17 mouse cellular contexts compared by ENCODE assay signal in the genomic region with DNA sequence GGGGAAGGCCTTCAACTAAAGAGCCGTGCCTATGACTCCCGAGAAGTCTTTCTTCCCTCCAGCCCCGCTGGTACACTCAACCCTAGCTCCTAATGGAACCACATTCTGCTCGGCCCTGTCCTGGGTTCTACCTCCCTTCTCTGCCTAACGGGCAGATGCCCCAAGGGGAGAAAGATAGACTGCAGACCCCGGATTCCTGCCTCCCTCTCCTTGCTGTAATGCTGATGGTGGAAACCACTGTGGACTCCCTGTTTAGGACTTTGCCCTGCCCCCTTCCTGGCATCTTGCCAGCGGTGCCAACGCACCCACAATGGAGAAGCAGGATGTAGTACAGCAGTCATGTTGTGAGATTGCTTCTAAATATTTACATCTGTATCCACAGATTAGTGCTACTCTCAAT. TPM values are rescaled to one million over a fixed set of nuclear protein-coding genes. Genes with fewer than 3 reads are reported as not detected.
DNase-seq lines count a peak whose midpoint lies in the region; ATAC-seq and TF ChIP-seq lines count a peak whose summit lies in the region.
"Had no signal": no experiment of that assay in that cellular context is flagged by ENCODE, and none has a peak within 500 bp of the region (broad histone marks: within the 10 kb centered on the region; RNA-seq: fewer than 3 reads in every experiment).

No protein-coding gene starts in this region.

- no peak overlapping the region for H3K27ac ChIP-seq in heart, embryonic 11.5 days (ENCODE audit: low read depth, low read length)
- no peak overlapping the region for H3K27ac ChIP-seq in heart, adult 2 months
- no peak overlapping the region for H3K27ac ChIP-seq in lung, embryonic 14.5 days (ENCODE audit: low read depth)
- H3K27ac ChIP-seq in liver, embryonic 12.5 days: peak overlapping the region; percentile 99
- H3K27ac ChIP-seq: embryonic facial prominence, embryonic 15.5 days; hindbrain, embryonic 12.5 days had no signal

- H3K27me3 ChIP-seq in heart, embryonic 11.5 days (ENCODE audit: control insufficient read depth, insufficient read depth, low read length): peaks cover 35% of the 10 kb centered on the region
- H3K27me3 ChIP-seq in heart, adult 2 months (ENCODE audit: control insufficient read depth, insufficient read depth, low read length): peaks cover 11% of the 10 kb centered on the region
- H3K27me3 ChIP-seq in lung, embryonic 14.5 days (ENCODE audit: insufficient read depth, low read length): peaks cover 26% of the 10 kb centered on the region
- peaks cover 28% of the 10 kb centered on the region for H3K27me3 ChIP-seq in liver, embryonic 12.5 days (replicated peaks)

- no peaks in the 10 kb centered on the region for H3K79me2 ChIP-seq in heart, adult 2 months (replicated peaks; ENCODE audit: control insufficient read depth, insufficient read depth, low read length)

- TF ChIP-seq CTCF in heart, adult 2 months (IDR thresholded peaks at IDR 0.05): no peak
- no peak for TF ChIP-seq CTCF in lung, embryonic 14.5 days (IDR thresholded peaks at IDR 0.05; ENCODE audit: low read depth)
- TF ChIP-seq CTCF in lung, adult 2 months (IDR thresholded peaks at IDR 0.05; ENCODE audit: insufficient read depth, low read length): no peak

- peak overlapping the region; percentile 38 for H3K4me2 ChIP-seq in heart, embryonic 11.5 days
- H3K4me2 ChIP-seq in lung, embryonic 14.5 days: no peak overlapping the region
- H3K4me2 ChIP-seq in liver, embryonic 12.5 days: peak overlapping the region; percentile 86
- H3K4me2 ChIP-seq: embryonic facial prominence, embryonic 15.5 days; hindbrain, embryonic 12.5 days had no signal

- no peak for TF ChIP-seq POLR2A in heart, adult 2 months (IDR thresholded peaks at IDR 0.05; ENCODE audit: insufficient read depth, low read depth, low read length)
- TF ChIP-seq POLR2A in lung, adult 2 months (IDR thresholded peaks at IDR 0.05; ENCODE audit: borderline replicate concordance, extremely low read depth, low read depth, low read length): no peak

- no peak overlapping the region for H3K4me3 ChIP-seq in heart, embryonic 11.5 days (ENCODE audit: low read depth, low read length)
- no peak overlapping the region for H3K4me3 ChIP-seq in heart, adult 2 months
- H3K4me3 ChIP-seq in lung, embryonic 14.5 days (ENCODE audit: low read depth, low read length): no peak overlapping the region
- H3K4me3 ChIP-seq in lung, adult 2 months (replicated peaks; ENCODE audit: extremely low read depth, low read depth, low read length): no peak overlapping the region
- no peak overlapping the region for H3K4me3 ChIP-seq in liver, embryonic 12.5 days
- H3K4me3 ChIP-seq: embryonic facial prominence, embryonic 15.5 days; hindbrain, embryonic 12.5 days; myocyte had no signal

- no peaks in the 10 kb centered on the region for H3K36me3 ChIP-seq in heart, embryonic 11.5 days (ENCODE audit: control insufficient read depth, insufficient read depth, low read length)
- no peaks in the 10 kb centered on the region for H3K36me3 ChIP-seq in heart, adult 2 months (ENCODE audit: control insufficient read depth, insufficient read depth, low read length)
- no peaks in the 10 kb centered on the region for H3K36me3 ChIP-seq in lung, embryonic 14.5 days (ENCODE audit: insufficient read depth)
- no peaks in the 10 kb centered on the region for H3K36me3 ChIP-seq in liver, embryonic 12.5 days
- H3K36me3 ChIP-seq: embryonic facial prominence, embryonic 15.5 days; G1E; hindbrain, embryonic 12.5 days; midbrain, embryonic 10.5 days had no signal

- no peak for ATAC-seq in heart, embryonic 11.5 days (replicated peaks; ENCODE audit: insufficient number of reproducible peaks, low FRiP score, low TSS enrichment)
- no peak for ATAC-seq in lung, embryonic 14.5 days (ENCODE audit: insufficient read depth)
- no peak for ATAC-seq in liver, embryonic 12.5 days
- ATAC-seq: forebrain, embryonic 16.5 days had no signal

- DNase-seq in heart, adult 2 months: no peak
- DNase-seq in lung, embryonic 14.5 days: peak; percentile 33
- no peak for DNase-seq in lung, adult 2 months
- peak; percentile 62 for DNase-seq in lung, postnatal 14 days
- DNase-seq in right cerebral cortex, postnatal 25 days: no peak
- DNase-seq in gastrocnemius, adult 8-10 months (ENCODE audit: low spot score in 2 of 2): no peak
- DNase-seq: adrenal gland, postnatal 10 days; gastrocnemius, postnatal 10 days; kidney, adult 11 months had no signal

- 56% methylated on average over 8 of the region's 8 CpGs for WGBS in heart, embryonic 11.5 days (ENCODE audit: insufficient replicate concordance)
- 48% methylated on average over 8 of the region's 8 CpGs for WGBS in heart, adult 2 months
- WGBS in lung, embryonic 14.5 days: 60% methylated on average over 8 of the region's 8 CpGs
- WGBS in lung, adult 2 months: 47% methylated on average over 8 of the region's 8 CpGs
- 65% methylated on average over 8 of the region's 8 CpGs for WGBS in liver, embryonic 12.5 days (ENCODE audit: insufficient replicate concordance)

- no peak overlapping the region for H3K9ac ChIP-seq in heart, embryonic 11.5 days (ENCODE audit: low read depth, low read length)
- no peak overlapping the region for H3K9ac ChIP-seq in heart, adult 2 months (ENCODE audit: low read depth, low read length)
- no peak overlapping the region for H3K9ac ChIP-seq in lung, embryonic 14.5 days
- peak overlapping the region; percentile 84 for H3K9ac ChIP-seq in liver, embryonic 12.5 days
- H3K9ac ChIP-seq: embryonic facial prominence, embryonic 15.5 days; hindbrain, embryonic 12.5 days had no signal

- H3K4me1 ChIP-seq in heart, embryonic 11.5 days (ENCODE audit: control insufficient read depth, insufficient read depth, low read length): no peaks in the 10 kb centered on the region
- H3K4me1 ChIP-seq in heart, adult 2 months (ENCODE audit: control insufficient read depth, insufficient read depth, low read length): no peaks in the 10 kb centered on the region
- no peaks in the 10 kb centered on the region; the same call in 1 of the 2 replicates for H3K4me1 ChIP-seq in lung, embryonic 14.5 days (ENCODE audit: insufficient read depth)
- peaks cover 7% of the 10 kb centered on the region; the same call in 1 of the 2 replicates for H3K4me1 ChIP-seq in lung, adult 2 months (ENCODE audit: control insufficient read depth, insufficient read depth, low read length)
- H3K4me1 ChIP-seq in liver, embryonic 12.5 days: peaks cover 96% of the 10 kb centered on the region

- intact Hi-C loops in heart, adult 2 months (cut with DNase I): loop anchor here (1.0 kb wide), 1 partner anchor 265 kb away; no protein-coding TSS in a partner anchor

- no peaks in the 10 kb centered on the region for H3K9me3 ChIP-seq in heart, embryonic 11.5 days (replicated peaks; ENCODE audit: control insufficient read depth, low read length)
- no peaks in the 10 kb centered on the region for H3K9me3 ChIP-seq in lung, embryonic 14.5 days (ENCODE audit: low read depth, low read length)
- no peaks in the 10 kb centered on the region for H3K9me3 ChIP-seq in liver, embryonic 12.5 days (replicated peaks)
- H3K9me3 ChIP-seq: embryonic facial prominence, embryonic 15.5 days; hindbrain, embryonic 12.5 days; midbrain, embryonic 10.5 days had no signal

- TF ChIP-seq EP300 in heart, adult 2 months (IDR thresholded peaks at IDR 0.05; ENCODE audit: insufficient read depth, low read depth, low read length): no peak

RNA-seq across cellular contexts. Expression of a gene that starts 27.4 kb away (rescaled TPM):
- 4.3 and 4.4 TPM in 2 replicates for polyA plus RNA-seq in heart, embryonic 11.5 days (2014; fragmentation: Nextera tagmentation; extraction: Ambion mirVana)
- 10 to 100 TPM; 78.9 to 96.9 TPM for total RNA-seq in heart, adult 2 months (2021)
- 35.6 and 53.9 TPM in 2 replicates for polyA plus RNA-seq in heart, adult 2 months (2012; rRNA removed)
- 0.63 and 0.95 TPM in 2 replicates for polyA plus RNA-seq in lung, embryonic 14.5 days (2014; fragmentation: Nextera tagmentation; extraction: Ambion mirVana)
- 6.8 and 11.5 TPM in 2 replicates for polyA plus RNA-seq in lung, adult 2 months (2012; rRNA removed)
- polyA plus RNA-seq in liver, embryonic 12.5 days (2016; fragmentation: Nextera tagmentation; extraction: Ambion mirVana): 2.6 and 3.2 TPM in 2 replicates
- total RNA-seq in gastrocnemius, adult 8-10 months (2022): 10 to 100 TPM; 59.4 to 62.5 (median 61.2) TPM

RNA-seq across cellular contexts. Expression of a gene that starts 28.5 kb away (rescaled TPM):
- 89.6 and 96.3 TPM in 2 replicates for polyA plus RNA-seq in heart, embryonic 11.5 days (2014; fragmentation: Nextera tagmentation; extraction: Ambion mirVana)
- 10 to 100 TPM; 79.7 to 84.8 TPM for total RNA-seq in heart, adult 2 months (2021)
- polyA plus RNA-seq in heart, adult 2 months (2012; rRNA removed): 32.6 and 57.7 TPM in 2 replicates
- polyA plus RNA-seq in lung, embryonic 14.5 days (2014; fragmentation: Nextera tagmentation; extraction: Ambion mirVana): 113 and 114 TPM in 2 replicates
- 26.6 and 28.8 TPM in 2 replicates for polyA plus RNA-seq in lung, adult 2 months (2012; rRNA removed)
- 159 and 164 TPM in 2 replicates for polyA plus RNA-seq in liver, embryonic 12.5 days (2016; fragmentation: Nextera tagmentation; extraction: Ambion mirVana)
- total RNA-seq in gastrocnemius, adult 8-10 months (2022): 10 to 100 TPM; 78.2 to 92.8 (median 84.4) TPM

Comparison
In these comparisons a context has a peak if more than half of its experiments do, and no peak if none do; other contexts are left out.
1. DNase-seq: peak in lung, embryonic 14.5 days (single experiment) and lung, postnatal 14 days (single experiment); none in heart, adult 2 months (0 of 2), lung, adult 2 months (single experiment), right cerebral cortex, postnatal 25 days (single experiment) and gastrocnemius, adult 8-10 months (0 of 2).